Mouse (Mus musculus) right cerebral cortex, postnatal 14 days (tissue): ENCODE results near the gene Nde1.
A peak's percentile ranks its signal among the peaks of the same experiment; 100 is the strongest.
"Not testable (repeated sequence)": the region's sequence is repeated elsewhere in the genome, so short reads cannot be mapped to it uniquely, and the experiment has no call there.

Source experiments
- DNase-seq: peaks from one replicate; pipeline ENCODE4 v3.0.0; 2022

The Nde1 gene

GRCm38 (mm10) chr16:14162988-14163416 is at the start of gene Nde1, which contains the start of gene Marf1:
Gene Nde1, plus strand, starts transcription at chr16:14163275.
Gene Marf1, minus strand, starts transcription at chr16:14163351.
- DNase-seq = peak; percentile 69

GRCm38 (mm10) chr16:14117299-14117698 is 45.8 kb upstream of the Nde1 start:
- DNase-seq = no peak

- no peak for DNase-seq
Measured at GRCm38 (mm10) chr16:14120941-14121340, 42.1 kb upstream of the Nde1 start.

- no peak for DNase-seq
Measured at GRCm38 (mm10) chr16:14121563-14121962, 41.5 kb upstream of the Nde1 start.

- no peak for DNase-seq
Measured at GRCm38 (mm10) chr16:14122586-14122985, 40.5 kb upstream of the Nde1 start.

GRCm38 (mm10) chr16:14123901-14124300 is 39.2 kb upstream of the Nde1 start:
- DNase-seq = no peak

GRCm38 (mm10) chr16:14124709-14125108 is 38.4 kb upstream of the Nde1 start:
- no peak for DNase-seq

GRCm38 (mm10) chr16:14125253-14125652 is 37.8 kb upstream of the Nde1 start:
- DNase-seq = no peak

GRCm38 (mm10) chr16:14128977-14129376 is 34.1 kb upstream of the Nde1 start:
- DNase-seq = no peak

GRCm38 (mm10) chr16:14130796-14131195 is 32.3 kb upstream of the Nde1 start:
- DNase-seq = no peak

- DNase-seq = no peak
Measured at GRCm38 (mm10) chr16:14131376-14131775, 31.7 kb upstream of the Nde1 start.

- no peak for DNase-seq
Measured at GRCm38 (mm10) chr16:14131838-14132237, 31.2 kb upstream of the Nde1 start.

- DNase-seq = no peak
Measured at GRCm38 (mm10) chr16:14135014-14135413, 28.1 kb upstream of the Nde1 start.

GRCm38 (mm10) chr16:14137976-14138561 is 25.0 kb upstream of the Nde1 start:
- DNase-seq = no peak

- DNase-seq = no peak
Measured at GRCm38 (mm10) chr16:14139106-14139505, 24.0 kb upstream of the Nde1 start.

- no peak for DNase-seq
Measured at GRCm38 (mm10) chr16:14143298-14143697, 19.8 kb upstream of the Nde1 start.

GRCm38 (mm10) chr16:14147712-14148111 is 15.4 kb upstream of the Nde1 start:
- DNase-seq = no peak

GRCm38 (mm10) chr16:14151718-14152117 is 11.4 kb upstream of the Nde1 start:
- no peak for DNase-seq

- not testable (repeated sequence) for DNase-seq
Measured at GRCm38 (mm10) chr16:14155638-14156037, 7.4 kb upstream of the Nde1 start.

- no peak for DNase-seq
Measured at GRCm38 (mm10) chr16:14156312-14156711, 6.8 kb upstream of the Nde1 start.

- no peak for DNase-seq
Measured at GRCm38 (mm10) chr16:14158536-14158935, 4.5 kb upstream of the Nde1 start.

- DNase-seq = peak; percentile 99
Measured at GRCm38 (mm10) chr16:14158936-14159745, 3.9 kb upstream of the Nde1 start.

GRCm38 (mm10) chr16:14159746-14160131 is 3.3 kb upstream of the Nde1 start:
- DNase-seq = peak; percentile 67

- no peak for DNase-seq
Measured at GRCm38 (mm10) chr16:14160941-14161340, 2.1 kb upstream of the Nde1 start.
